Mouse (Mus musculus): Measurements from ENCODE around the gene Mul1. TPM values are rescaled to one million over a fixed set of nuclear protein-coding genes. Genes with fewer than 3 reads are reported as not detected.

Gene Mul1
- 10 to 100 TPM; 39.2 to 39.5 TPM for total RNA-seq (2023)

GRCm38 (mm10) chr4:138434347-138435316 is at the start of gene Mul1:
Gene Mul1, plus strand, starts transcription at chr4:138434671.

GRCm38 (mm10) chr4:138395971-138396645 is 38.4 kb upstream of the Mul1 start, which contains the start of gene Fam43b:
Gene Fam43b, minus strand, starts transcription at chr4:138396528.

GRCm38 (mm10) chr4:138453753-138454570 is 19.5 kb downstream of the Mul1 start, which contains the start of gene Camk2n1:
Gene Camk2n1, plus strand, starts transcription at chr4:138454314.

Other genes with a start within 250 kb of the Mul1 start
- 100 to 1,000 TPM; 105 to 130 TPM for gene Hp1bp3, start 218.4 kb upstream of the Mul1 start, total RNA-seq (2023)
- 1 to 10 TPM in 1 of 2 experiments, not detected in 1; 1.1 TPM for gene Sh2d5, start 184.3 kb upstream of the Mul1 start, total RNA-seq (2023)
- under 1 TPM in 1 of 2 experiments, not detected in 1; 0.20 TPM for gene Kif17, start 184.2 kb upstream of the Mul1 start, total RNA-seq (2023)
- gene Ddost, start 129.9 kb upstream of the Mul1 start, total RNA-seq (2023), result 10 to 100 TPM; 58.4 to 66.1 TPM
- gene Pink1, start 108.4 kb upstream of the Mul1 start, total RNA-seq (2023), result 10 to 100 TPM; 35.3 to 43.2 TPM
- not detected for gene Cda, start 66.7 kb upstream of the Mul1 start, total RNA-seq (2023)
- not detected for gene Fam43b, start 38.1 kb upstream of the Mul1 start, total RNA-seq (2023)
- gene Camk2n1, start 19.6 kb downstream of the Mul1 start, total RNA-seq (2023), result under 1 TPM; 0.33 to 0.58 TPM
- gene Vwa5b1, start 201.2 kb downstream of the Mul1 start, total RNA-seq (2023), result not detected

Measured in B cell, adult 67 days (primary cell).